Mouse (Mus musculus) cerebellum, postnatal 10 days (tissue): ENCODE measurements at regions not wholly inside any gene's neighbourhood (a gene's known extent, or its start where the extent isn't known, plus 50 kb on each side); places are given as distances from the start of the nearest gene placed in this dataset.
"Not testable (repeated sequence)": the region's sequence is repeated elsewhere in the genome, so short reads cannot be mapped to it uniquely, and the experiment has no call there.

Experiments used
- DNase-seq, 2 experiments: peaks; one replicate each; pipeline ENCODE4 v3.0.0; 2021; ENCODE audit warnings: mixed read lengths in 2 of 2

GRCm38 (mm10) chr10:16171251-16171650 is 1453.2 kb upstream of the Gje1 start:
- no peak for DNase-seq

- DNase-seq = not testable (repeated sequence)
These were observed 1441.5 kb upstream of the Gje1 start for GRCm38 (mm10) chr10:16159542-16159941.

GRCm38 (mm10) chr10:16158445-16158844 is 1440.4 kb upstream of the Gje1 start:
- no peak for DNase-seq

GRCm38 (mm10) chr10:16156954-16157353 is 1438.9 kb upstream of the Gje1 start:
- DNase-seq = no peak

GRCm38 (mm10) chr10:16148991-16149390 is 1431.0 kb upstream of the Gje1 start:
- DNase-seq = no peak

GRCm38 (mm10) chr10:16145397-16145796 is 1427.4 kb upstream of the Gje1 start:
- DNase-seq = no peak

- DNase-seq = peak in 1 of 2 experiments; percentile 3
These were observed 1405.9 kb upstream of the Gje1 start for GRCm38 (mm10) chr10:16123902-16124301.

GRCm38 (mm10) chr10:16088210-16088609 is 1370.2 kb upstream of the Gje1 start:
- no peak for DNase-seq

GRCm38 (mm10) chr10:16053008-16053407 is 1335.0 kb upstream of the Gje1 start:
- no peak for DNase-seq

GRCm38 (mm10) chr10:16052463-16052889 is 1334.5 kb upstream of the Gje1 start:
- DNase-seq = peak; percentile 4 to 5

- DNase-seq = no peak
These were observed 1318.2 kb upstream of the Gje1 start for GRCm38 (mm10) chr10:16036255-16036654.

GRCm38 (mm10) chr10:16033096-16033495 is 1315.1 kb upstream of the Gje1 start:
- no peak for DNase-seq

- DNase-seq = peak in 1 of 2 experiments; percentile 4
These were observed 1312.8 kb upstream of the Gje1 start for GRCm38 (mm10) chr10:16030802-16031201.

GRCm38 (mm10) chr10:16014806-16015205 is 1296.8 kb upstream of the Gje1 start:
- DNase-seq = no peak

GRCm38 (mm10) chr10:16001246-16001645 is 1283.2 kb upstream of the Gje1 start:
- peak; percentile 52 to 57 for DNase-seq

GRCm38 (mm10) chr10:15993275-15993674 is 1275.3 kb upstream of the Gje1 start:
- DNase-seq = no peak
